Mouse (Mus musculus) heart, embryonic 16.5 days (tissue): ENCODE measurements around the gene 4933425L06Rik. TPM values are rescaled to one million over a fixed set of nuclear protein-coding genes. Genes with fewer than 3 reads are reported as not detected.

Source experiments
- ATAC-seq: fragments of 200-750 bp; cut with Nextera tagmentation; replicated peaks from 2 replicates; pipeline ENCODE4 v1.8.0; 2017; ENCODE audit warnings: moderate number of reproducible peaks; ENCODE audit not compliant: insufficient read depth, low FRiP score; ENCODE audit errors: extremely low read depth
- H3K27ac ChIP-seq: fragments of 300-500 bp; sonication (generic); 2 replicates; pipeline ENCODE4 v1.5.1; 2014; ENCODE audit warnings: mild to moderate bottlenecking, low read length, control low read depth, moderate library complexity
- H3K27me3 ChIP-seq: fragments of 300-500 bp; sonication (generic); 2 replicates; pipeline ENCODE4 v1.6.1; 2014; ENCODE audit warnings: low read length, mixed read lengths; ENCODE audit not compliant: control insufficient read depth, insufficient read depth
- H3K36me3 ChIP-seq: fragments of 300-500 bp; sonication (generic); 2 replicates; pipeline ENCODE4 v1.6.1; 2014; ENCODE audit not compliant: control insufficient read depth, insufficient read depth
- H3K4me1 ChIP-seq: fragments of 300-500 bp; sonication (generic); 2 replicates; pipeline ENCODE4 v1.6.1; 2014; ENCODE audit warnings: low read length, mixed read lengths; ENCODE audit not compliant: control insufficient read depth, insufficient read depth
- H3K4me2 ChIP-seq: fragments of 300-500 bp; sonication (generic); 2 replicates; pipeline ENCODE4 v1.6.1; 2014; ENCODE audit warnings: low read depth, mild to moderate bottlenecking, control low read depth, low read length
- H3K4me3 ChIP-seq: fragments of 300-500 bp; sonication (generic); 2 replicates; pipeline ENCODE4 v1.5.1; 2014; ENCODE audit warnings: mild to moderate bottlenecking, control low read depth, low read length
- H3K9ac ChIP-seq: fragments of 300-500 bp; sonication (generic); 2 replicates; pipeline ENCODE4 v1.6.1; 2014; ENCODE audit warnings: low read length, control low read depth
- H3K9me3 ChIP-seq: fragments of 300-500 bp; sonication (generic); replicated peaks from 2 replicates; pipeline ENCODE4 v1.6.1; 2016; ENCODE audit warnings: low read length; ENCODE audit not compliant: control insufficient read depth
- WGBS: fragments of 180-500 bp; shearing (Covaris S2); extraction: QIAGEN DNeasy Blood & Tissue Kit; methylation state at CpG from one replicate; pipeline ENCODE4 v1.1.7; 2014; 5-methylcytosine and 5-hydroxymethylcytosine counted together
- polyA plus RNA-seq: library from polyadenylated mRNA; unstranded; fragments of >200 nt; fragmentation: Nextera tagmentation; extraction: Ambion mirVana; gene quantifications from 2 replicates; pipeline ENCODE4 v1.2.1, GENCODE M21; 2015

The 4933425L06Rik gene
- polyA plus RNA-seq, 1 experiment from 2014 or later, result not detected

DNA sequence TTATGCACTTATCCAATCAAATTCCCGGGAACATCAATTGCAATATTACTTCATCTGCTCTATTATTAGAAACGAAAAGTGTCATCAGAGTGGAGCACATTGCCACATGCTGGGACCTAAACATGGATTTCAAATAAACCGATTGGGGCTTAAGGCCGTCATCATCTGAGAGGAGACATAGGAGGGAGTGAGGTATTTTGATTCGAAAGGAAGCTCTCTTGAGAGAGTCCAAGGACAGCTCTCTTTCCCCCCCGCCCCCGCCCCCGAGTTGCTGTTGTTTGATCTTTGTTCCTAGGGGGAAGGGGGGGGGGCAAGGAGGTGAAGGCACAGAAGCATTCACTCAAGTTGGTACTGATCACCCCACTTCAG is 27.0 kb upstream of the 4933425L06Rik start:
- no peaks in the 10 kb centered on the region for H3K9me3 ChIP-seq
- no peaks in the 10 kb centered on the region for H3K36me3 ChIP-seq
- peak overlapping the region; percentile 83 for H3K4me3 ChIP-seq
- H3K4me1 ChIP-seq, result peaks cover 14% of the 10 kb centered on the region
- H3K27me3 ChIP-seq, result no peaks in the 10 kb centered on the region
- peak overlapping the region; percentile 78 for H3K27ac ChIP-seq
- WGBS, result 6% methylated on average over 8 of the region's 8 CpGs
- peak overlapping the region; percentile 94 for H3K4me2 ChIP-seq
- H3K9ac ChIP-seq, result peak overlapping the region; percentile 86
- 0 out of 2 replicates have a peak, but pooled peaks have one; percentile 10 for ATAC-seq

DNA sequence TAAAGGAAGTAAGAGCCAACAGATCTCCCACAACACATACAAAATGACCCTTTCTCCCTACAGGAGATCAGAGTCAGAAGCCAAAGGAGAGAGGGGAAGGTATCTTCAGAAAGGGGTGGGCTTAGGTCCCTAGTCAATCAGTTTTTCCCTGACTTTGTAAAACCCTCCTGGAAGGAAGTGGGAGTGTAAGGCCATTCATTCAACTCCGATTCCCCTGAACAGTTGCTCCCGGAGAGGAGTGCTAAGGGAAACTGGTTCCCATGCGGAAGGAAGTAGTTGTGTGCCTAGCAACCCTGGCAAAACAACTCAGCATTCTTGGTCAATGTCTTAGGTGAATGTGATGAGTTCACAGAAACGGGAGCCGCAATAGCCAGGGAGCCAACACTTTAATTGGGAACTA is 26.5 kb upstream of the 4933425L06Rik start:
- peak; percentile 28; the same call in 1 of the 2 replicates for ATAC-seq
- Histone ChIP-seq H3K4me1 (peaks cover 14% of the 10 kb centered on the region), H3K27me3 (no peaks in the 10 kb centered on the region), H3K4me3 (peak overlapping the region; percentile 83), H3K9ac (peak overlapping the region; percentile 86; the same call in 1 of the 2 replicates), H3K9me3 (no peaks in the 10 kb centered on the region), H3K36me3 (no peaks in the 10 kb centered on the region), H3K4me2 (peak overlapping the region; percentile 94), H3K27ac (peak overlapping the region; percentile 58)
- WGBS, result 19% methylated on average over 5 of the region's 5 CpGs

DNA sequence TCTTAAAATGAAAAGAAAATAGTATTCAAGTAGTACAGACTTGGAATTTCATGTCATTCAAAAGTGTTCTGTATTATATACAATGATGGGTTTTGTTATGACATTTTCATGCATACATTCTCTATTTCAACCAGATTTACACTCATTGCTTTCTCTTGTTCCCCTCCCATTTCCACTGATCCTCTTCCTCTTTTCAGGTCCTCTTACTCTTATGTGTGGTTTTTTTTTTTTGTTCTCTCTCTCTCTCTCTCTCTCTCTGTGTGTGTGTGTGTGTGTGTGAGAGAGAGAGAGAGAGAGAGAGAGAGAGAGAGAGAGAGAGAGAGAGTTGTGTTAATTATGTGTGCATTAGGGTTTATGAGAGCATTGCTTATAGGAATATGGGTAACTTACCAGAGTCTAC is 15.8 kb upstream of the 4933425L06Rik start:
- Histone ChIP-seq H3K9ac (no peak overlapping the region), H3K9me3 (no peaks in the 10 kb centered on the region), H3K4me1 (no peaks in the 10 kb centered on the region), H3K27ac (no peak overlapping the region), H3K4me3 (no peak overlapping the region), H3K27me3 (no peaks in the 10 kb centered on the region), H3K36me3 (no peaks in the 10 kb centered on the region), H3K4me2 (no peak overlapping the region)
- ATAC-seq, result no peak

DNA sequence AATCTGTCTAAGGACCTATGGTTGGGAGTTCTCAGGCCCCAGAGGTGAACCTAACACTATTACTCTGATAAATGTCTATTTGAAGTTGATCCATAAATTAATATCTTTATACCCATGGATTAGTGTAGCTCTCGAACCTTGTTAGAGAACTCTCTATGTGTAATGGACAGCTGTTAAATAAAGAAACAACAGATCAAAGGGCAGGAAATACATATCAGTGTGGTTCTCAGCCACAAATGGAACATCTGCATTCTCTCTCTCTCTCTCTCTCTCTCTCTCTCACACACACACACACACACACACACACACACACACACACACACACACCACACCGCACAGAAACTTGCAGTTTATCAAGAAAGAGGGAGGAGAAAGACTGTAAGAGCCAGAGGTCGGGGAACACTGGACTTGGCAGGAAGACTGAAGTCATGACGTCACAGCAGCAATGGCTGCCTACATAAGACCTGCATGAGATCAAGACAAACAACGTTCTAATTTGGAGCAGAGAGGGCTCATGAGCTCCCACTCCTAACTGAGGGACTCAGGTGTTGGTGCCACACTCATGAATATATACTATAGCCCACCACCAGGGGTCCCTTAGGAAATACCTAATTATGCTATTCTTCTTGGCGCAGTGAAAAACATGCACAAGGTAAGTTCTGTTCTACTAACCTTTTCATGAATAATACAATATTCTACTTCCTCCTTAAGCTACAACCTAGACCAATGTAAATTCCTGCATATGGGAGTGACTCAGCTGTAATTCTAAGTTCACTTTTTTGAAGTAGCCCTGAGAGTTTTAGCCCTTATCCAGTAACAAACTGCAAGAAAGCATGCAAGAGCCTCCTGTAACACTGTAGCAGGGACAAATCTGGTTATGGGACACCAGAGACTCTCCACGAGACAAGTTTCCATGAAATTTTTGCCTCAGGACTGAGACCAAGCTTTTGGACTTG is 14.8 kb upstream of the 4933425L06Rik start:
- Histone ChIP-seq H3K27ac (no peak overlapping the region), H3K9me3 (no peaks in the 10 kb centered on the region), H3K27me3 (no peaks in the 10 kb centered on the region), H3K9ac (no peak overlapping the region), H3K4me3 (no peak overlapping the region), H3K4me1 (no peaks in the 10 kb centered on the region), H3K4me2 (no peak overlapping the region), H3K36me3 (no peaks in the 10 kb centered on the region)
- WGBS, result 51% methylated on average over 7 of the region's 7 CpGs
- peak; percentile 49; the same call in 1 of the 2 replicates for ATAC-seq

DNA sequence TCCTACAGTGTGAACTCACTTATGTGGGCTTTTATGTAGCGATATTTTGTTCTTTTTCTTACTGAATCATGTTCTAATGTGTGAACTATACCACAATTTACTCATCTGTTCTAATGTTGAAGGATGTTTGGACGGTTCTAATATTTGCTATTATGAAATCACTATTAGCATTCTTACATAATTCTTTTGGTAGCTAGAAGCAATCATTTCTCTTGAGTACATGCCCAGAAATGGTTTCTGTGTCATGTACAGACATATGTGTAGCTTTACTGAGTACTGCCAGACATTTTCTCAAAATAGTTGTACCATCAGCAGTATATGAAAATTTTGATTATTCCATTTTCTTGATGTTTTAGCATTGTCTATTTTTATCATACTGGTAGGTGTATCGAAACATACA is 7.4 kb downstream of the 4933425L06Rik start:
- no peaks in the 10 kb centered on the region for H3K9me3 ChIP-seq
- 84% methylated on average over 3 of the region's 3 CpGs for WGBS

DNA sequence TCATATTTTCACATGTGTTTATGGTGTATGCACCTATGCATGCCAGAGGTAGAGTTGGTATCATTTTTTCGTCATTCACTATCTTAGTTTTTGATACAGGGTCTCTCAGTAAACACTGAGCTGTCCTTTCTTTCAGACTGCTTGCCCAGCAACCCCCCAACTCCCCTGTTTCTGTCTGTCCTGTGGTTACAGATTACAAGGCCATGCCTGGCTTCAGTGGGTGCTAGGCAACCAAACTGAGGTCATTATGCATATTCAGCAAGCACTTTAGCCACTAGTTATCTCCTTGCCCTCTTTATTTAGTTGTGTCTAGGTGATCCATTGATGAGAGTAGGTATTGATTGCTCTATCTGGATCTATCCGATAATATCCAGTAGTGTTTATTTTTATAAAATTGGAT is 14.4 kb downstream of the 4933425L06Rik start:
- Histone ChIP-seq H3K9ac (no peak overlapping the region), H3K4me3 (no peak overlapping the region), H3K4me1 (no peaks in the 10 kb centered on the region), H3K9me3 (no peaks in the 10 kb centered on the region), H3K27me3 (no peaks in the 10 kb centered on the region), H3K4me2 (no peak overlapping the region), H3K27ac (no peak overlapping the region), H3K36me3 (no peaks in the 10 kb centered on the region)
- 71% methylated on average over 2 of the region's 2 CpGs for WGBS
- no peak for ATAC-seq

More for the DNA sequence above, 7.4 kb downstream of the 4933425L06Rik start:
- no peak for ATAC-seq
- Histone ChIP-seq H3K27me3 (no peaks in the 10 kb centered on the region), H3K36me3 (no peaks in the 10 kb centered on the region), H3K4me1 (no peaks in the 10 kb centered on the region), H3K27ac (no peak overlapping the region), H3K4me2 (no peak overlapping the region), H3K4me3 (no peak overlapping the region), H3K9ac (no peak overlapping the region)

DNA sequence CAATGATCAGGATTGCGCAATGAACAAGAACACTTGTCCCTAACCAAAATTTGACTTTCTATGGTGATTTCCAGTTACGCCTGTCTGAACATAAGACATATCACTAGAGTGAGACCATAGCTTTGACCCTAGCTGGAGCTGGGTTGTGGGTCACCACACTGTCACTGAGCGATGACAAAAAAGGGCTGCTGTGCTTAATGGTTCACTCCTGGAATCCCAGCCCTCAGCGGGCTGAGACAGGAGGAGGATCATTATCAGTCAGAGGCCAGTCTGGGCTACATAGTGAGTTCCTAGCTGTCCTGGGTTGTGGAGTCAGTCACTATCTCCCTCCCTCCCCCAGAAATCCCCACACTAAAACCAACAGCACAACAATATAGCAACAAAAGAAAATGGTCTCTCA is 18.8 kb downstream of the 4933425L06Rik start:
- H3K9ac ChIP-seq, result no peak overlapping the region
- H3K27ac ChIP-seq, result no peak overlapping the region
- no peaks in the 10 kb centered on the region for H3K4me1 ChIP-seq
- H3K27me3 ChIP-seq, result no peaks in the 10 kb centered on the region
- no peak for ATAC-seq
- no peaks in the 10 kb centered on the region for H3K36me3 ChIP-seq
- WGBS, result 78% methylated on average over 4 of the region's 4 CpGs
- no peak overlapping the region for H3K4me2 ChIP-seq
- no peaks in the 10 kb centered on the region for H3K9me3 ChIP-seq
- H3K4me3 ChIP-seq, result no peak overlapping the region

DNA sequence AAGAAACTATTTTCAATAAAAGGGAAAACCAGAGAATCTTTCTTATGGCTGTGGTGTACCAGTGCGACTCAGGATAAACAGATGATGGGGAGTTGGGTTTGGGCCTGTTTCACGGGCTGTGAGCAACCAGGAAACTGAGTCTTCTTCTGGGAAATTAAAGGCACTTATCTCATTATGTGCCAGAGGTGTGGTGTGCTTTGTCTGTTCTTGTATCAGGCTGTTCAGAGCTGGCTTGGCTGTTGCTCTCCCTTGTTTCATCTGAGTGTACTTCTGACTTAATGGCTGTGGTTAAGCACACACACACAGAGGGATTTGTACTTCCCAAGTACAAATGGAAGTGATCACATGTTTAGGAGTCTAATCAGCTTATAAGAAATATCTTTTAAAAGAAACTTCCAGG is 22.5 kb downstream of the 4933425L06Rik start:
- no peak overlapping the region for H3K27ac ChIP-seq
- no peak overlapping the region for H3K9ac ChIP-seq
- no peak for ATAC-seq
- no peaks in the 10 kb centered on the region for H3K4me1 ChIP-seq
- WGBS, result 51% methylated on average over 2 of the region's 2 CpGs
- no peaks in the 10 kb centered on the region for H3K27me3 ChIP-seq
- no peak overlapping the region for H3K4me2 ChIP-seq
- no peak overlapping the region for H3K4me3 ChIP-seq
- H3K9me3 ChIP-seq, result no peaks in the 10 kb centered on the region
- no peaks in the 10 kb centered on the region for H3K36me3 ChIP-seq

DNA sequence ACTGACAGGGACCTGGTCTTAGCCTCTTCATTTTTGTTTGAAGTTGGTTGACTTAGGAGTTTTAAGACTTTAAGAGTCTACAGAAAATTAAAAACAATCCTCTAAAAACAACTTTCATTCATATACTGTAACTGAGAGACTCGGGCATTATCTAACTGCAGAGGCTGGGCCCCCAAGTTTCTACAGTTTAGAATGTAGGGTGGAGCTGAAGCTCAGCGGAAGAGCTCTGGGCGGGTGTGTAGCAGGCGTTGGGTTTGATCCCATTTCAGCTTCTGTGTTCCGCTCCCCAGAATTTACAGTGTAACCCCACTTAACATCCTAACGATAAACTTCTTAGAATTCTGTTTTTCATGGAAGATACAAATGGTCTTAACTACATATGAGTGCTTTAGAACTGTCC is 29.7 kb downstream of the 4933425L06Rik start:
- H3K27ac ChIP-seq, result no peak overlapping the region
- WGBS, result 87% methylated on average over 6 of the region's 6 CpGs
- H3K27me3 ChIP-seq, result no peaks in the 10 kb centered on the region
- no peak overlapping the region for H3K4me2 ChIP-seq
- H3K4me1 ChIP-seq, result no peaks in the 10 kb centered on the region
- ATAC-seq, result no peak
- H3K4me3 ChIP-seq, result no peak overlapping the region
- H3K9ac ChIP-seq, result no peak overlapping the region
- H3K36me3 ChIP-seq, result no peaks in the 10 kb centered on the region
- no peaks in the 10 kb centered on the region for H3K9me3 ChIP-seq
